8 mouse cellular contexts compared by ENCODE assay signal in genomic region chr13:55511492-55511861, GRCm38 (mm10). TPM values are rescaled to one million over a fixed set of nuclear protein-coding genes. Genes with fewer than 3 reads are reported as not detected.
DNase-seq lines count a peak whose midpoint lies in the region; ATAC-seq lines count a peak whose summit lies in the region.

No protein-coding gene starts in this region.

- peak overlapping the region; percentile 84 for H3K4me2 ChIP-seq in heart, embryonic 16.5 days (ENCODE audit: low read depth, low read length)
- peak overlapping the region; percentile 81 for H3K4me2 ChIP-seq in intestine, embryonic 15.5 days (replicated peaks)
- peak overlapping the region; percentile 79 for H3K4me2 ChIP-seq in midbrain, embryonic 14.5 days (ENCODE audit: low read length)

- H3K27me3 ChIP-seq in heart, embryonic 16.5 days (ENCODE audit: control insufficient read depth, insufficient read depth, low read length), result peaks cover 12% of the 10 kb centered on the region
- no peaks in the 10 kb centered on the region for H3K27me3 ChIP-seq in intestine, embryonic 15.5 days (replicated peaks)
- H3K27me3 ChIP-seq in midbrain, embryonic 14.5 days (ENCODE audit: control insufficient read depth, insufficient read depth, low read length), result no peaks in the 10 kb centered on the region

- H3K27ac ChIP-seq in heart, embryonic 16.5 days (ENCODE audit: low read length), result peak overlapping the region; percentile 94
- H3K27ac ChIP-seq in intestine, embryonic 15.5 days, result peak overlapping the region; percentile 92
- peak overlapping the region; percentile 66 for H3K27ac ChIP-seq in midbrain, embryonic 14.5 days (replicated peaks; ENCODE audit: low read depth, low read length)

- DNase-seq in heart, adult 8-10 months (ENCODE audit: low spot score), result no peak
- peak; percentile 54 for DNase-seq in embryo, embryonic 9.5 days (ENCODE audit: extremely low spot score)
- DNase-seq in midbrain, embryonic 14.5 days, result no peak
- DNase-seq in right cerebral cortex, postnatal 14 days, result no peak
- DNase-seq in thymus, postnatal 4 days, result no peak

- H3K36me3 ChIP-seq in heart, embryonic 16.5 days (ENCODE audit: control insufficient read depth, insufficient read depth), result peaks cover 31% of the 10 kb centered on the region
- peaks cover 9% of the 10 kb centered on the region; the same call in 1 of the 2 replicates for H3K36me3 ChIP-seq in intestine, embryonic 15.5 days
- H3K36me3 ChIP-seq in midbrain, embryonic 14.5 days (ENCODE audit: control insufficient read depth, insufficient read depth, low read length), result peaks cover 31% of the 10 kb centered on the region

- H3K4me3 ChIP-seq in heart, embryonic 16.5 days (ENCODE audit: low read length), result peak overlapping the region; percentile 82
- H3K4me3 ChIP-seq in intestine, embryonic 15.5 days (replicated peaks), result peak overlapping the region; percentile 72
- H3K4me3 ChIP-seq in midbrain, embryonic 14.5 days (replicated peaks; ENCODE audit: low read depth, low read length), result 0 out of 2 replicates have a peak overlapping the region, but pooled peaks have one; percentile 77

- peak overlapping the region; percentile 90 for H3K9ac ChIP-seq in heart, embryonic 16.5 days (ENCODE audit: low read length)
- peak overlapping the region; percentile 81; the same call in 1 of the 2 replicates for H3K9ac ChIP-seq in intestine, embryonic 15.5 days
- peak overlapping the region; percentile 86; the same call in 1 of the 2 replicates for H3K9ac ChIP-seq in midbrain, embryonic 14.5 days (replicated peaks; ENCODE audit: low read length)

- 21% methylated on average over 5 of the region's 5 CpGs for WGBS in heart, embryonic 16.5 days
- 19% methylated on average over 5 of the region's 5 CpGs for WGBS in intestine, embryonic 15.5 days
- WGBS in midbrain, embryonic 14.5 days, result 30% methylated on average over 5 of the region's 5 CpGs

- H3K4me1 ChIP-seq in heart, embryonic 16.5 days (ENCODE audit: control insufficient read depth, insufficient read depth, low read length), result peaks cover 34% of the 10 kb centered on the region
- H3K4me1 ChIP-seq in intestine, embryonic 15.5 days (replicated peaks), result peaks cover 25% of the 10 kb centered on the region
- peaks cover 23% of the 10 kb centered on the region for H3K4me1 ChIP-seq in midbrain, embryonic 14.5 days (ENCODE audit: control insufficient read depth, insufficient read depth, low read length)

- no peaks in the 10 kb centered on the region for H3K9me3 ChIP-seq in heart, embryonic 16.5 days (replicated peaks; ENCODE audit: control insufficient read depth, low read length)
- H3K9me3 ChIP-seq in intestine, embryonic 15.5 days, result no peaks in the 10 kb centered on the region
- no peaks in the 10 kb centered on the region for H3K9me3 ChIP-seq in midbrain, embryonic 14.5 days (ENCODE audit: control insufficient read depth, low read length)

- peak; percentile 1; the same call in 1 of the 2 replicates for ATAC-seq in heart, embryonic 16.5 days (replicated peaks; ENCODE audit: extremely low read depth, insufficient read depth, low FRiP score)
- peak; percentile 11 for ATAC-seq in intestine, embryonic 15.5 days
- no peak for ATAC-seq in midbrain, embryonic 14.5 days (ENCODE audit: low FRiP score, low TSS enrichment)
- ATAC-seq in inflammation-experienced regulatory T-cells, adult 6 months, result no peak

RNA-seq across cellular contexts. Expression of gene Pdlim7, which starts 2.0 kb away (rescaled TPM):
- 229 and 248 TPM in 2 replicates for polyA plus RNA-seq in heart, embryonic 16.5 days (2015; fragmentation: Nextera tagmentation; extraction: Ambion mirVana)
- total RNA-seq in heart, adult 8-10 months (2022), result 10 to 100 TPM; 38.4 to 49.4 (median 49.0) TPM
- 187 and 195 TPM in 2 replicates for polyA plus RNA-seq in intestine, embryonic 15.5 days (2015; fragmentation: Nextera tagmentation; extraction: Ambion mirVana)
- polyA plus RNA-seq in midbrain, embryonic 14.5 days (2014; fragmentation: Nextera tagmentation; extraction: Ambion mirVana), result 126 and 154 TPM in 2 replicates
- polyA plus RNA-seq in inflammation-experienced regulatory T-cells, adult 6 months (2017; shearing (Covaris generic)), result 10 to 100 TPM; 13.2 to 15.7 (median 13.5) TPM

RNA-seq across cellular contexts. Expression of gene Dok3, which starts 17.6 kb away (rescaled TPM):
- 1.9 and 2.2 TPM in 2 replicates for polyA plus RNA-seq in heart, embryonic 16.5 days (2015; fragmentation: Nextera tagmentation; extraction: Ambion mirVana)
- 1 to 10 TPM in 3 of 4 experiments, under 1 TPM in 1; 0.97 to 3.8 (median 1.4) TPM for total RNA-seq in heart, adult 8-10 months (2022)
- polyA plus RNA-seq in intestine, embryonic 15.5 days (2015; fragmentation: Nextera tagmentation; extraction: Ambion mirVana), result 3.1 and 3.6 TPM in 2 replicates
- polyA plus RNA-seq in midbrain, embryonic 14.5 days (2014; fragmentation: Nextera tagmentation; extraction: Ambion mirVana), result 3.4 and 4.0 TPM in 2 replicates
- polyA plus RNA-seq in inflammation-experienced regulatory T-cells, adult 6 months (2017; shearing (Covaris generic)), result 1 to 10 TPM in 2 of 3 experiments, under 1 TPM in 1; 0.93 to 1.1 (median 1.1) TPM

RNA-seq across cellular contexts. Expression of gene Dbn1, which starts 23.6 kb away (rescaled TPM):
- 59.4 and 62.5 TPM in 2 replicates for polyA plus RNA-seq in heart, embryonic 16.5 days (2015; fragmentation: Nextera tagmentation; extraction: Ambion mirVana)
- 1 to 10 TPM; 3.8 to 6.4 (median 5.1) TPM for total RNA-seq in heart, adult 8-10 months (2022)
- polyA plus RNA-seq in intestine, embryonic 15.5 days (2015; fragmentation: Nextera tagmentation; extraction: Ambion mirVana), result 103 and 109 TPM in 2 replicates
- 509 and 557 TPM in 2 replicates for polyA plus RNA-seq in midbrain, embryonic 14.5 days (2014; fragmentation: Nextera tagmentation; extraction: Ambion mirVana)
- polyA plus RNA-seq in inflammation-experienced regulatory T-cells, adult 6 months (2017; shearing (Covaris generic)), result under 1 TPM in 1 of 3 experiments, not detected in 2; 0.15 TPM

RNA-seq across cellular contexts. Expression of gene Ddx41, which starts 25.0 kb away (rescaled TPM):
- polyA plus RNA-seq in heart, embryonic 16.5 days (2015; fragmentation: Nextera tagmentation; extraction: Ambion mirVana), result 31.9 and 32.1 TPM in 2 replicates
- total RNA-seq in heart, adult 8-10 months (2022), result 10 to 100 TPM; 11.8 to 17.0 (median 13.7) TPM
- 50.9 and 51.0 TPM in 2 replicates for polyA plus RNA-seq in intestine, embryonic 15.5 days (2015; fragmentation: Nextera tagmentation; extraction: Ambion mirVana)
- 56.2 and 57.6 TPM in 2 replicates for polyA plus RNA-seq in midbrain, embryonic 14.5 days (2014; fragmentation: Nextera tagmentation; extraction: Ambion mirVana)
- 10 to 100 TPM; 41.7 to 61.0 (median 54.6) TPM for polyA plus RNA-seq in inflammation-experienced regulatory T-cells, adult 6 months (2017; shearing (Covaris generic))

RNA-seq across cellular contexts. Expression of gene Prr7, which starts 47.4 kb away (rescaled TPM):
- 0.25 and 0.28 TPM in 2 replicates for polyA plus RNA-seq in heart, embryonic 16.5 days (2015; fragmentation: Nextera tagmentation; extraction: Ambion mirVana)
- total RNA-seq in heart, adult 8-10 months (2022), result 1 to 10 TPM in 1 of 4 experiments, under 1 TPM in 3; 0.44 to 1.2 (median 0.65) TPM
- 0.24 and 0.28 TPM in 2 replicates for polyA plus RNA-seq in intestine, embryonic 15.5 days (2015; fragmentation: Nextera tagmentation; extraction: Ambion mirVana)
- polyA plus RNA-seq in midbrain, embryonic 14.5 days (2014; fragmentation: Nextera tagmentation; extraction: Ambion mirVana), result 7.0 and 34.3 TPM in 2 replicates
- under 1 TPM in 1 of 3 experiments, not detected in 2; 0.26 TPM for polyA plus RNA-seq in inflammation-experienced regulatory T-cells, adult 6 months (2017; shearing (Covaris generic))

Comparison
In these comparisons a context has a peak if more than half of its experiments do, and no peak if none do; other contexts are left out.
1. ATAC-seq: peak in heart, embryonic 16.5 days (single experiment) and intestine, embryonic 15.5 days (single experiment); none in midbrain, embryonic 14.5 days (single experiment) and inflammation-experienced regulatory T-cells, adult 6 months (single experiment).
2. RNA of gene Dbn1, which starts 23.6 kb away (polyA plus RNA-seq): 509 to 557 TPM in midbrain, embryonic 14.5 days, 103 to 109 TPM in intestine, embryonic 15.5 days and 59.4 to 62.5 TPM in heart, embryonic 16.5 days; 0.15 TPM in inflammation-experienced regulatory T-cells, adult 6 months; every median in the first group is over 10 times any median in the second.
3. Peak in every context shown above with its lines, with median percentiles within 50 percentile points of each other: H3K27ac ChIP-seq, H3K4me2 ChIP-seq, H3K4me3 ChIP-seq and H3K9ac ChIP-seq.